In the genomic region with DNA sequence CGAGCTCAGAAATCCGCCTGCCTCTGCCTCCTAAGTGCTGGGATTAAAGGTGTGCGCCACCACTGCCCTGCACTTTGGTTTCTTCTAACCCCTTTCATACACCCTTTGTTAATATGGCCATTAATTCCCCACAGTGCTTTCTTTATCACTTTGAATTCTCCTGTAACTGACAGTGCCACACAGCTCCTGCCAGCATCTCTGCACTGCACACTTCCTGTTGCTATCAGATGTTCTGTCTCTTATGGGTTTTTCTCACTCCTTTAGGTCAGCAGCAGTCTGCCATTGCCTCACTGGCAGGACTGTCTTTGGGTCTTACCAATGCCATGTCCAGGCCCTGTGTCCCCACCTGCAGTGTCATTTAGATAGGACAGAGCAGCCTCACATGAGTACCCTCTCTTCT, we compare ENCODE assay signal across 34 mouse cellular contexts. TPM values are rescaled to one million over a fixed set of nuclear protein-coding genes. Genes with fewer than 3 reads are reported as not detected.
"Had no signal": no experiment of that assay in that cellular context is flagged by ENCODE, and none has a peak within 500 bp of the region (broad histone marks: within the 10 kb centered on the region; RNA-seq: fewer than 3 reads in every experiment).

No protein-coding gene starts in this region.

- H3K4me2 ChIP-seq: heart, embryonic 13.5 days; heart, embryonic 15.5 days; hindbrain, embryonic 12.5 days; hindbrain, embryonic 14.5 days; kidney, embryonic 15.5 days; limb, embryonic 12.5 days; liver, embryonic 11.5 days; liver, embryonic 13.5 days had no signal

- H3K27me3 ChIP-seq: heart, embryonic 13.5 days; heart, embryonic 15.5 days; hindbrain, embryonic 12.5 days; kidney, embryonic 15.5 days; limb, embryonic 12.5 days; liver, embryonic 13.5 days had no signal

- H3K27ac ChIP-seq: heart, embryonic 10.5 days; heart, embryonic 13.5 days; heart, embryonic 15.5 days; hindbrain, embryonic 12.5 days; hindbrain, embryonic 14.5 days; kidney, embryonic 15.5 days; kidney, postnatal 0 days; limb, embryonic 12.5 days; liver, embryonic 13.5 days had no signal

- DNase-seq: gastrocnemius, postnatal 14 days; gastrocnemius, postnatal 36 days; heart, adult 18-20 months; heart, postnatal 14 days; heart, postnatal 36 days; kidney, adult 11 months; kidney, adult 2 months; kidney, adult 9 months; kidney, postnatal 14 days; kidney, postnatal 36 days; layer of hippocampus, adult 9-11 months; layer of hippocampus, postnatal 36 days; left cerebral cortex, postnatal 4 days; liver; liver, embryonic 13.5 days had no signal

- ATAC-seq: hindbrain, embryonic 16.5 days; inflammation-experienced regulatory T-cells, adult 6 months; intestine, embryonic 16.5 days had no signal

- H3K4me3 ChIP-seq: heart, embryonic 10.5 days; heart, embryonic 13.5 days; heart, embryonic 15.5 days; hindbrain, embryonic 12.5 days; kidney, embryonic 15.5 days; limb, embryonic 12.5 days; liver, embryonic 13.5 days had no signal

- H3K9ac ChIP-seq: heart, embryonic 13.5 days; heart, embryonic 15.5 days; hindbrain, embryonic 12.5 days; hindbrain, embryonic 14.5 days; kidney, embryonic 15.5 days; limb, embryonic 12.5 days; liver, embryonic 13.5 days had no signal

- H3K4me1 ChIP-seq: heart, embryonic 10.5 days; hindbrain, embryonic 12.5 days had no signal

- H3K9me3 ChIP-seq: heart, embryonic 10.5 days; heart, embryonic 13.5 days; heart, embryonic 15.5 days; hindbrain, embryonic 12.5 days; kidney, embryonic 15.5 days; limb, embryonic 12.5 days; liver, embryonic 13.5 days had no signal

RNA-seq across cellular contexts. Expression of gene Scimp, which starts 41.6 kb away (rescaled TPM):
- total RNA-seq: gastrocnemius, adult 18-20 months; gastrocnemius, adult 8-10 months; gastrocnemius, postnatal 36 days; layer of hippocampus, adult 18-20 months; layer of hippocampus, postnatal 14 days; layer of hippocampus, postnatal 36 days; left cerebral cortex, adult 18-20 months; left cerebral cortex, postnatal 10 days; left cerebral cortex, postnatal 25 days; left cerebral cortex, postnatal 4 days had no signal
- polyA plus RNA-seq: heart, embryonic 10.5 days; hindbrain, embryonic 12.5 days; hindbrain, embryonic 14.5 days; limb, embryonic 12.5 days had no signal
